Mouse (Mus musculus) heart, adult 2 months (tissue): ENCODE measurements around the gene Anks6.

Source experiments
- CTCF ChIP-seq: fragments of 200-600 bp; IDR thresholded peaks from 2 replicates; pipeline ENCODE4 v1.8.1; 2022; ENCODE audit warnings: antibody characterized with exemption, mild to moderate bottlenecking, moderate library complexity
- POLR2A ChIP-seq: fragments of 200-500 bp; IDR thresholded peaks from 2 replicates; pipeline ENCODE4 v1.6.1; 2011; ENCODE audit warnings: mild to moderate bottlenecking, low read depth, low read length, control low read depth; ENCODE audit not compliant: insufficient read depth

- TF ChIP-seq POLR2A (no peak), CTCF (no peak)
These were observed 46.6 kb downstream of the Anks6 start for GRCm38 (mm10) chr4:47010400-47011231.
